Mouse (Mus musculus): ENCODE data around the gene Isl2. TPM values are rescaled to one million over a fixed set of nuclear protein-coding genes. Genes with fewer than 3 reads are reported as not detected.
A peak's percentile ranks its signal among the peaks of the same experiment; 100 is the strongest.

Gene Isl2
- not detected in 2 replicates for total RNA-seq (2012; rRNA removed)
- not detected for polyA plus RNA-seq (2012; ENCODE audit: insufficient read depth in 1 of 2, insufficient read length in 2 of 2, low read depth in 1 of 2, low replicate concordance in 2 of 2, missing spikeins in 1 of 2)

GRCm38 (mm10) chr9:55538377-55538776, at the start of gene Isl2:
Gene Isl2 (plus strand): TSS chr9:55538672.
- no peaks in the 10 kb centered on the region for H3K27me3 ChIP-seq (ENCODE audit: control insufficient read depth in 1 of 2, insufficient read depth in 2 of 2, low read length in 2 of 2)
- TF ChIP-seq ZKSCAN1 (IDR thresholded peaks at IDR 0.05; ENCODE audit: low read depth, low read length) (no peak), ZMIZ1 (IDR thresholded peaks at IDR 0.05; ENCODE audit: low read depth, low read length) (no peak), ZNF384 (IDR thresholded peaks at IDR 0.05; ENCODE audit: low read depth, low read length) (peak; percentile 55)
- H3K9me3 ChIP-seq (replicated peaks; ENCODE audit: insufficient read depth, low read length) = no peaks in the 10 kb centered on the region
- H3K4me3 ChIP-seq (ENCODE audit: control insufficient read depth in 1 of 2, insufficient read depth in 1 of 2, low read depth in 2 of 2, low read length in 2 of 2) = peak within 1 kb of the TSS in 1 of 2 experiments; percentile 27; a peak in 2 of 4 replicates
- H3K36me3 ChIP-seq (ENCODE audit: control insufficient read depth in 1 of 2, insufficient read depth in 2 of 2, low read length in 2 of 2) = no peaks in the 10 kb centered on the region
- no peak for DNase-seq (ENCODE audit: low read depth, low spot score)
- H3K4me1 ChIP-seq (ENCODE audit: control insufficient read depth in 1 of 2, insufficient read depth in 2 of 2, low read length in 2 of 2) = no peaks in the 10 kb centered on the region
- peak within 1 kb of the TSS; percentile 31; the same call in 1 of the 2 replicates for H3K9ac ChIP-seq (ENCODE audit: control insufficient read depth, low read depth, low read length, poor library complexity, severe bottlenecking)
- H3K27ac ChIP-seq (ENCODE audit: control insufficient read depth, low read depth, low read length) = no peak within 1 kb of the TSS
- no peaks in the 10 kb centered on the region for H3K79me2 ChIP-seq (ENCODE audit: control insufficient read depth, insufficient read depth, low read length, poor library complexity)

GRCm38 (mm10) chr9:55507922-55508321, 30.6 kb upstream of the Isl2 start:
- no peak for TF ChIP-seq USF1 (IDR thresholded peaks at IDR 0.05; ENCODE audit: low read depth, low read length)
- TF ChIP-seq NRF1 (IDR thresholded peaks at IDR 0.05; ENCODE audit: insufficient read depth, low read depth, low read length, poor library complexity, severe bottlenecking) = no peak
- no peak for TF ChIP-seq TCF12 (IDR thresholded peaks at IDR 0.05; ENCODE audit: low read depth, low read length)
- TF ChIP-seq CTCF (IDR thresholded peaks at IDR 0.05 in 2 of 3, conservative IDR thresholded peaks at IDR 0.05 in 1 of 3; ENCODE audit: control insufficient read depth in 1 of 3, insufficient read depth in 1 of 3, low read depth in 2 of 3, low read length in 3 of 3, poor library complexity in 1 of 3, severe bottlenecking in 1 of 3) = no peak
- no peak for TF ChIP-seq GATA1 (IDR thresholded peaks at IDR 0.05; ENCODE audit: low read depth, low read length)
- no peak for TF ChIP-seq MXI1 (IDR thresholded peaks at IDR 0.05; ENCODE audit: low read depth, low read length)
- no peak for TF ChIP-seq ZC3H11A (IDR thresholded peaks at IDR 0.05; ENCODE audit: low read depth, low read length)
- no peak for TF ChIP-seq ETS1 (IDR thresholded peaks at IDR 0.05; ENCODE audit: low read depth, low read length)
- no peak for TF ChIP-seq CHD2 (IDR thresholded peaks at IDR 0.05; ENCODE audit: low read length)
- TF ChIP-seq POLR2AphosphoS5 (IDR thresholded peaks at IDR 0.05; ENCODE audit: borderline replicate concordance, low read depth, low read length) = no peak
- no peak for TF ChIP-seq ZNF384 (IDR thresholded peaks at IDR 0.05; ENCODE audit: low read depth, low read length)
- no peak for TF ChIP-seq TBP (IDR thresholded peaks at IDR 0.05; ENCODE audit: low read depth, low read length)
- no peak for TF ChIP-seq JUND (IDR thresholded peaks at IDR 0.05; ENCODE audit: low read depth, low read length)
- TF ChIP-seq MAX (IDR thresholded peaks at IDR 0.05; ENCODE audit: low read length) = no peak
- Histone ChIP-seq H3K4me1 (ENCODE audit: control insufficient read depth in 1 of 2, insufficient read depth in 2 of 2, low read length in 2 of 2) (peaks cover 0 to 7% of the 10 kb centered on the region in 2 experiments; a peak in 1 of 4 replicates), H3K79me2 (ENCODE audit: control insufficient read depth, insufficient read depth, low read length, poor library complexity) (peaks cover 15% of the 10 kb centered on the region), H3K4me3 (ENCODE audit: control insufficient read depth in 1 of 2, insufficient read depth in 1 of 2, low read depth in 2 of 2, low read length in 2 of 2) (no peak overlapping the region), H3K27me3 (ENCODE audit: control insufficient read depth in 1 of 2, insufficient read depth in 2 of 2, low read length in 2 of 2) (no peaks in the 10 kb centered on the region), H3K9me3 (replicated peaks; ENCODE audit: insufficient read depth, low read length) (no peaks in the 10 kb centered on the region), H3K27ac (ENCODE audit: control insufficient read depth, low read depth, low read length) (no peak overlapping the region), H3K36me3 (ENCODE audit: control insufficient read depth in 1 of 2, insufficient read depth in 2 of 2, low read length in 2 of 2) (peaks cover 0 to 8% of the 10 kb centered on the region in 2 experiments; a peak in 2 of 4 replicates), H3K9ac (ENCODE audit: control insufficient read depth, low read depth, low read length, poor library complexity, severe bottlenecking) (no peak overlapping the region)
- no peak for DNase-seq (ENCODE audit: low read depth, low spot score)
